Comparison of ENCODE assay signal across 9 mouse cellular contexts in genomic region chr4:69823311-69823940, GRCm38 (mm10).
A peak's percentile ranks its signal among the peaks of the same experiment; 100 is the strongest.
DNase-seq lines count a peak whose midpoint lies in the region; ATAC-seq and TF ChIP-seq lines count a peak whose summit lies in the region.
"Had no signal": no experiment of that assay in that cellular context is flagged by ENCODE, and none has a peak within 500 bp of the region (broad histone marks: within the 10 kb centered on the region; RNA-seq: fewer than 3 reads in every experiment).

No protein-coding gene starts in this region.

- H3K4me3 ChIP-seq in midbrain, embryonic 10.5 days = no peak overlapping the region
- H3K4me3 ChIP-seq in midbrain, postnatal 0 days (ENCODE audit: low read depth, low read length) = no peak overlapping the region
- H3K4me3 ChIP-seq in hindbrain, embryonic 11.5 days (ENCODE audit: low read depth, low read length) = no peak overlapping the region
- H3K4me3 ChIP-seq in lung, embryonic 15.5 days = no peak overlapping the region
- H3K4me3 ChIP-seq in intestine, embryonic 15.5 days (replicated peaks) = no peak overlapping the region
- H3K4me3 ChIP-seq: heart, embryonic 13.5 days; limb, embryonic 12.5 days had no signal

- no peaks in the 10 kb centered on the region for H3K9me3 ChIP-seq in midbrain, embryonic 10.5 days (replicated peaks)
- no peaks in the 10 kb centered on the region for H3K9me3 ChIP-seq in midbrain, postnatal 0 days (ENCODE audit: low read length)
- H3K9me3 ChIP-seq in hindbrain, embryonic 11.5 days (ENCODE audit: control insufficient read depth, low read length) = no peaks in the 10 kb centered on the region
- no peaks in the 10 kb centered on the region for H3K9me3 ChIP-seq in lung, embryonic 15.5 days
- no peaks in the 10 kb centered on the region for H3K9me3 ChIP-seq in intestine, embryonic 15.5 days
- H3K9me3 ChIP-seq: heart, embryonic 13.5 days; limb, embryonic 12.5 days had no signal

- no peaks in the 10 kb centered on the region for H3K36me3 ChIP-seq in midbrain, embryonic 10.5 days
- H3K36me3 ChIP-seq in midbrain, postnatal 0 days (ENCODE audit: insufficient read depth, low read length) = no peaks in the 10 kb centered on the region
- no peaks in the 10 kb centered on the region for H3K36me3 ChIP-seq in hindbrain, embryonic 11.5 days (ENCODE audit: control insufficient read depth, insufficient read depth, low read length)
- no peaks in the 10 kb centered on the region for H3K36me3 ChIP-seq in lung, embryonic 15.5 days
- no peaks in the 10 kb centered on the region for H3K36me3 ChIP-seq in intestine, embryonic 15.5 days
- H3K36me3 ChIP-seq: heart, embryonic 13.5 days; limb, embryonic 12.5 days had no signal

- DNase-seq in midbrain, embryonic 10.5 days (ENCODE audit: low spot score) = peak; percentile 23
- DNase-seq in midbrain, postnatal 0 days (ENCODE audit: low spot score) = no peak
- peak; percentile 40 for DNase-seq in hindbrain, embryonic 11.5 days (ENCODE audit: low spot score)
- peak; percentile 12 for DNase-seq in yolk sac, embryonic 10.5 days (ENCODE audit: low spot score)
- DNase-seq in thymus, postnatal 4 days = no peak

- no peak for TF ChIP-seq CTCF in midbrain, postnatal 0 days (IDR thresholded peaks at IDR 0.05)

- peaks cover 35% of the 10 kb centered on the region for H3K4me1 ChIP-seq in midbrain, embryonic 10.5 days
- no peaks in the 10 kb centered on the region for H3K4me1 ChIP-seq in midbrain, postnatal 0 days (ENCODE audit: insufficient read depth, low read length)
- peaks cover 3% of the 10 kb centered on the region; the same call in 1 of the 2 replicates for H3K4me1 ChIP-seq in hindbrain, embryonic 11.5 days (replicated peaks; ENCODE audit: control insufficient read depth, insufficient read depth, low read length)
- no peaks in the 10 kb centered on the region for H3K4me1 ChIP-seq in lung, embryonic 15.5 days
- no peaks in the 10 kb centered on the region for H3K4me1 ChIP-seq in intestine, embryonic 15.5 days (replicated peaks)
- H3K4me1 ChIP-seq: limb, embryonic 12.5 days had no signal

- H3K27me3 ChIP-seq in midbrain, embryonic 10.5 days (ENCODE audit: low read depth, poor library complexity, severe bottlenecking) = peaks cover 23% of the 10 kb centered on the region
- H3K27me3 ChIP-seq in midbrain, postnatal 0 days (ENCODE audit: insufficient read depth, low read length) = no peaks in the 10 kb centered on the region
- peaks cover 2% of the 10 kb centered on the region; the same call in 1 of the 2 replicates for H3K27me3 ChIP-seq in hindbrain, embryonic 11.5 days (ENCODE audit: control insufficient read depth, insufficient read depth, low read length)
- H3K27me3 ChIP-seq in lung, embryonic 15.5 days = no peaks in the 10 kb centered on the region
- no peaks in the 10 kb centered on the region for H3K27me3 ChIP-seq in intestine, embryonic 15.5 days (replicated peaks)
- H3K27me3 ChIP-seq: heart, embryonic 13.5 days; limb, embryonic 12.5 days had no signal

- no peak overlapping the region for H3K4me2 ChIP-seq in midbrain, postnatal 0 days (ENCODE audit: low read depth, low read length, poor library complexity, severe bottlenecking)
- no peak overlapping the region for H3K4me2 ChIP-seq in hindbrain, embryonic 11.5 days (replicated peaks; ENCODE audit: low read depth, low read length)
- H3K4me2 ChIP-seq in lung, embryonic 15.5 days = no peak overlapping the region
- no peak overlapping the region for H3K4me2 ChIP-seq in intestine, embryonic 15.5 days (replicated peaks)
- H3K4me2 ChIP-seq: heart, embryonic 13.5 days; limb, embryonic 12.5 days had no signal

- no peak overlapping the region for H3K9ac ChIP-seq in midbrain, postnatal 0 days (replicated peaks; ENCODE audit: low read length, poor library complexity, severe bottlenecking)
- no peak overlapping the region for H3K9ac ChIP-seq in hindbrain, embryonic 11.5 days (ENCODE audit: low read depth, low read length)
- H3K9ac ChIP-seq in lung, embryonic 15.5 days = no peak overlapping the region
- H3K9ac ChIP-seq in intestine, embryonic 15.5 days = no peak overlapping the region
- H3K9ac ChIP-seq: heart, embryonic 13.5 days; limb, embryonic 12.5 days had no signal

- 3% methylated on average over 1 of the region's 1 CpGs for WGBS in midbrain, embryonic 10.5 days
- 26% methylated on average over 1 of the region's 1 CpGs for WGBS in midbrain, postnatal 0 days
- 4% methylated on average over 1 of the region's 1 CpGs for WGBS in hindbrain, embryonic 11.5 days
- WGBS in lung, embryonic 15.5 days = 16% methylated on average over 1 of the region's 1 CpGs
- WGBS in intestine, embryonic 15.5 days = 13% methylated on average over 1 of the region's 1 CpGs

- H3K27ac ChIP-seq in midbrain, embryonic 10.5 days (replicated peaks) = peak overlapping the region; percentile 77
- no peak overlapping the region for H3K27ac ChIP-seq in midbrain, postnatal 0 days (ENCODE audit: low read depth, low read length)
- H3K27ac ChIP-seq in hindbrain, embryonic 11.5 days (ENCODE audit: low read depth, low read length) = no peak overlapping the region; the same call in 1 of the 2 replicates
- no peak overlapping the region for H3K27ac ChIP-seq in lung, embryonic 15.5 days
- H3K27ac ChIP-seq in intestine, embryonic 15.5 days = no peak overlapping the region
- H3K27ac ChIP-seq: heart, embryonic 13.5 days; limb, embryonic 12.5 days had no signal

- ATAC-seq in midbrain, postnatal 0 days (ENCODE audit: low FRiP score) = no peak
- peak; percentile 64 for ATAC-seq in hindbrain, embryonic 11.5 days (ENCODE audit: low FRiP score)
- ATAC-seq in lung, embryonic 15.5 days (ENCODE audit: borderline replicate concordance, extremely low read depth, low FRiP score, low TSS enrichment) = peak; percentile 39; the same call in 1 of the 2 replicates
- ATAC-seq in intestine, embryonic 15.5 days = no peak

Comparison
In these comparisons a context has a peak if more than half of its experiments do, and no peak if none do; other contexts are left out.
1. DNase-seq: peak in midbrain, embryonic 10.5 days (single experiment), hindbrain, embryonic 11.5 days (single experiment) and yolk sac, embryonic 10.5 days (single experiment); none in midbrain, postnatal 0 days (single experiment) and thymus, postnatal 4 days (single experiment).
2. ATAC-seq: peak in hindbrain, embryonic 11.5 days (single experiment) and lung, embryonic 15.5 days (single experiment); none in midbrain, postnatal 0 days (single experiment) and intestine, embryonic 15.5 days (single experiment).